Mouse (Mus musculus): Measurements from ENCODE around the gene Slc12a5.

GRCm38 (mm10) chr2:164912749-164913427 is 47.7 kb upstream of the Slc12a5 start:
- TF ChIP-seq CTCF (conservative IDR thresholded peaks at IDR 0.05; ENCODE audit: low read length) = no peak
- TF ChIP-seq NANOG (IDR thresholded peaks at IDR 0.05; ENCODE audit: borderline replicate concordance, low read length) = no peak

All from E14TG2a.4 (cell line).